14 mouse cellular contexts compared by ENCODE assay signal in genomic region chr16:95262706-95263363, GRCm38 (mm10). TPM values are rescaled to one million over a fixed set of nuclear protein-coding genes. Genes with fewer than 3 reads are reported as not detected.
DNase-seq lines count a peak whose midpoint lies in the region; ATAC-seq and TF ChIP-seq lines count a peak whose summit lies in the region.
"Had no signal": no experiment of that assay in that cellular context is flagged by ENCODE, and none has a peak within 500 bp of the region (broad histone marks: within the 10 kb centered on the region; RNA-seq: fewer than 3 reads in every experiment).

No protein-coding gene starts in this region.

- 0 out of 2 replicates have a peak overlapping the region, but pooled peaks have one; percentile 13 for H3K9ac ChIP-seq in stomach, embryonic 16.5 days (ENCODE audit: low read length)
- no peak overlapping the region for H3K9ac ChIP-seq in stomach, postnatal 0 days (ENCODE audit: low read length)
- H3K9ac ChIP-seq in embryonic facial prominence, embryonic 15.5 days = no peak overlapping the region
- H3K9ac ChIP-seq: hindbrain, embryonic 15.5 days; limb, embryonic 15.5 days had no signal

- no peak overlapping the region for H3K27ac ChIP-seq in stomach, embryonic 16.5 days (ENCODE audit: low read length)
- H3K27ac ChIP-seq in stomach, postnatal 0 days (replicated peaks) = no peak overlapping the region
- 0 out of 2 replicates have a peak overlapping the region, but pooled peaks have one; percentile 34 for H3K27ac ChIP-seq in embryonic facial prominence, embryonic 15.5 days (replicated peaks)
- H3K27ac ChIP-seq: hindbrain, embryonic 15.5 days; limb, embryonic 15.5 days had no signal

- 78% methylated on average over 15 of the region's 15 CpGs for WGBS in stomach, embryonic 16.5 days
- WGBS in stomach, postnatal 0 days = 77% methylated on average over 15 of the region's 15 CpGs
- WGBS in embryonic facial prominence, embryonic 15.5 days = 44% methylated on average over 15 of the region's 15 CpGs

- no peaks in the 10 kb centered on the region for H3K9me3 ChIP-seq in stomach, embryonic 16.5 days (replicated peaks; ENCODE audit: control insufficient read depth, low read length)
- no peaks in the 10 kb centered on the region for H3K9me3 ChIP-seq in stomach, postnatal 0 days (ENCODE audit: control insufficient read depth, low read length)
- no peaks in the 10 kb centered on the region for H3K9me3 ChIP-seq in embryonic facial prominence, embryonic 15.5 days (replicated peaks)
- H3K9me3 ChIP-seq: G1E; hindbrain, embryonic 15.5 days; limb, embryonic 15.5 days had no signal

- H3K4me1 ChIP-seq in stomach, embryonic 16.5 days (ENCODE audit: control insufficient read depth, insufficient read depth, low read length) = no peaks in the 10 kb centered on the region
- H3K4me1 ChIP-seq in stomach, postnatal 0 days (replicated peaks; ENCODE audit: control insufficient read depth, insufficient read depth) = no peaks in the 10 kb centered on the region
- peaks cover 42% of the 10 kb centered on the region for H3K4me1 ChIP-seq in embryonic facial prominence, embryonic 15.5 days
- H3K4me1 ChIP-seq: hindbrain, embryonic 15.5 days had no signal

- no peak for TF ChIP-seq CTCF in stomach, postnatal 0 days (IDR thresholded peaks at IDR 0.05; ENCODE audit: low read depth)

- no peak overlapping the region for H3K4me3 ChIP-seq in stomach, embryonic 16.5 days (replicated peaks; ENCODE audit: low read length)
- H3K4me3 ChIP-seq in stomach, postnatal 0 days (ENCODE audit: low read depth, low read length) = no peak overlapping the region
- H3K4me3 ChIP-seq in embryonic facial prominence, embryonic 15.5 days (replicated peaks) = no peak overlapping the region
- H3K4me3 ChIP-seq: hindbrain, embryonic 15.5 days; limb, embryonic 15.5 days had no signal

- H3K27me3 ChIP-seq in stomach, embryonic 16.5 days (ENCODE audit: control insufficient read depth, insufficient read depth, low read length) = no peaks in the 10 kb centered on the region
- H3K27me3 ChIP-seq in stomach, postnatal 0 days (ENCODE audit: control insufficient read depth, insufficient read depth, low read length) = no peaks in the 10 kb centered on the region
- H3K27me3 ChIP-seq in embryonic facial prominence, embryonic 15.5 days = no peaks in the 10 kb centered on the region
- H3K27me3 ChIP-seq: hindbrain, embryonic 15.5 days; limb, embryonic 15.5 days had no signal

- TF ChIP-seq EP300 in stomach, postnatal 0 days (optimal IDR thresholded peaks at IDR 0.05) = no peak

- no peaks in the 10 kb centered on the region for H3K36me3 ChIP-seq in stomach, embryonic 16.5 days (ENCODE audit: control insufficient read depth, insufficient read depth, low read length)
- no peaks in the 10 kb centered on the region for H3K36me3 ChIP-seq in stomach, postnatal 0 days (ENCODE audit: control insufficient read depth, insufficient read depth, low read length)
- no peaks in the 10 kb centered on the region for H3K36me3 ChIP-seq in embryonic facial prominence, embryonic 15.5 days
- H3K36me3 ChIP-seq: G1E; hindbrain, embryonic 15.5 days; limb, embryonic 15.5 days had no signal

- no peak for DNase-seq in stomach, postnatal 0 days (ENCODE audit: low spot score)
- peak; percentile 91 for DNase-seq in naive thymus-derived CD4-positive, alpha-beta T cell, adult 2 months (ENCODE audit: low read depth)
- DNase-seq in layer of hippocampus, adult 9-10 months (ENCODE audit: low spot score) = no peak
- DNase-seq in urinary bladder, postnatal 10 days (ENCODE audit: low spot score) = no peak
- DNase-seq in frontal cortex, postnatal 10 days (ENCODE audit: low spot score in 2 of 2) = no peak
- DNase-seq: cerebellum, postnatal 10 days; kidney, postnatal 10 days; right cerebral cortex, postnatal 14 days had no signal

- H3K4me2 ChIP-seq in stomach, embryonic 16.5 days (ENCODE audit: low read depth, low read length) = no peak overlapping the region
- no peak overlapping the region for H3K4me2 ChIP-seq in stomach, postnatal 0 days (replicated peaks; ENCODE audit: low read depth)
- no peak overlapping the region for H3K4me2 ChIP-seq in embryonic facial prominence, embryonic 15.5 days (replicated peaks)
- H3K4me2 ChIP-seq: hindbrain, embryonic 15.5 days; limb, embryonic 15.5 days had no signal

- no peak for ATAC-seq in stomach, embryonic 16.5 days (ENCODE audit: insufficient read depth, low FRiP score)
- ATAC-seq in stomach, postnatal 0 days (ENCODE audit: low FRiP score, low TSS enrichment) = no peak
- no peak for ATAC-seq in embryonic facial prominence, embryonic 15.5 days (ENCODE audit: insufficient number of reproducible peaks, low FRiP score, low TSS enrichment, low read depth)
- ATAC-seq: midbrain, embryonic 16.5 days had no signal

RNA-seq across cellular contexts. Expression of gene Kcnj15, which starts 5.5 kb away (rescaled TPM):
- polyA plus RNA-seq in stomach, embryonic 16.5 days (2015; fragmentation: Nextera tagmentation; extraction: Ambion mirVana) = 6.1 and 7.3 TPM in 2 replicates
- 10.5 and 10.6 TPM in 2 replicates for polyA plus RNA-seq in stomach, postnatal 0 days (2015; fragmentation: Nextera tagmentation; extraction: Ambion mirVana)
- polyA plus RNA-seq in embryonic facial prominence, embryonic 15.5 days (2015; fragmentation: Nextera tagmentation; extraction: Ambion mirVana) = 4.4 and 4.7 TPM in 2 replicates
- polyA plus RNA-seq: G1E had no signal
